Mouse (Mus musculus) neural tube, embryonic 13.5 days (tissue): Measurements from ENCODE around the gene Tldc2. TPM values are rescaled to one million over a fixed set of nuclear protein-coding genes. Genes with fewer than 3 reads are reported as not detected.

ENCODE experiments used
- ATAC-seq: fragments of 200-750 bp; cut with Nextera tagmentation; 2 replicates; pipeline ENCODE4 v1.8.0; 2017; ENCODE audit warnings: low read depth, mild to moderate bottlenecking, moderate TSS enrichment, moderate library complexity
- H3K27ac ChIP-seq: fragments of 300-500 bp; sonication (generic); replicated peaks from 2 replicates; pipeline ENCODE4 v1.5.1; 2015; ENCODE audit warnings: moderate library complexity, mild to moderate bottlenecking, inconsistent platforms
- H3K27me3 ChIP-seq: fragments of 300-500 bp; sonication (generic); 2 replicates; pipeline ENCODE4 v1.6.1; 2015; ENCODE audit warnings: mild to moderate bottlenecking, inconsistent platforms
- H3K36me3 ChIP-seq: fragments of 300-500 bp; sonication (generic); 2 replicates; pipeline ENCODE4 v1.6.1; 2015; ENCODE audit warnings: mild to moderate bottlenecking, inconsistent platforms
- H3K4me1 ChIP-seq: fragments of 300-500 bp; sonication (generic); replicated peaks from 2 replicates; pipeline ENCODE4 v1.6.1; 2015; ENCODE audit warnings: inconsistent platforms
- H3K4me2 ChIP-seq: fragments of 300-500 bp; sonication (generic); 2 replicates; pipeline ENCODE4 v1.6.1; 2015; ENCODE audit warnings: inconsistent platforms, mild to moderate bottlenecking, moderate library complexity
- H3K4me3 ChIP-seq: fragments of 300-500 bp; sonication (generic); 2 replicates; pipeline ENCODE4 v1.5.1; 2015; ENCODE audit warnings: mild to moderate bottlenecking, inconsistent platforms
- H3K9ac ChIP-seq: fragments of 300-500 bp; sonication (generic); 2 replicates; pipeline ENCODE4 v1.6.1; 2015; ENCODE audit warnings: moderate library complexity, mild to moderate bottlenecking, inconsistent platforms
- H3K9me3 ChIP-seq: fragments of 300-500 bp; sonication (generic); 2 replicates; pipeline ENCODE4 v1.6.1; 2016; ENCODE audit warnings: inconsistent platforms
- WGBS: fragments of 180-500 bp; shearing (Covaris S2); methylation state at CpG from one replicate; pipeline ENCODE4 v1.1.7; 2015; 5-methylcytosine and 5-hydroxymethylcytosine counted together
- polyA plus RNA-seq: library from polyadenylated mRNA; unstranded; fragments of >200 nt; fragmentation: Nextera tagmentation; extraction: Ambion mirVana; gene quantifications from 2 replicates; pipeline ENCODE4 v1.2.1, GENCODE M21; 2015

The Tldc2 gene
- polyA plus RNA-seq, 1 experiment from 2014 or later, result not detected

DNA sequence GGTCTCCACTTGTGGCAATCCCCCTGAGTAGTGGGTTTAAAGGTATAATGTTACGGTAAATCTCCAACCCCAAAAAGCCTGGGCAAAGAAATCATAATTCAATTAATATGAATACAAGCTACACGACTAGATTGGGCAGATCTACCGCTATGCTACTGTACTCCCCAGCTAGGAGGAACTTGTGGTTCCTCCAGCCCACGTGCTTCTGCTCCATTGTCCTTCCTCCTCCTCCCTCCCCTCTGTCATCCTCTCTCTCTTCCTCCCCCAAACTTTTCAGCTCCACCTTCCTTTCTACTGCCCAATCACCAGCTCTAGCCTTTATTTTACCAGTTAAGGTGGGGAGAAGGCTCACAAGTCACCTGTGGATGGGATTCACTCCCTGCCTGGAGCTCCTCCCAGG is 21.4 kb downstream of the Tldc2 start:
- no peaks in the 10 kb centered on the region for H3K4me1 ChIP-seq
- no peaks in the 10 kb centered on the region for H3K27me3 ChIP-seq
- H3K4me3 ChIP-seq, result no peak overlapping the region
- WGBS, result 91% methylated on average over 4 of the region's 4 CpGs
- H3K9me3 ChIP-seq, result no peaks in the 10 kb centered on the region
- no peak overlapping the region for H3K4me2 ChIP-seq
- no peak for ATAC-seq
- no peak overlapping the region for H3K9ac ChIP-seq
- H3K27ac ChIP-seq, result no peak overlapping the region
- peaks cover 49% of the 10 kb centered on the region for H3K36me3 ChIP-seq

DNA sequence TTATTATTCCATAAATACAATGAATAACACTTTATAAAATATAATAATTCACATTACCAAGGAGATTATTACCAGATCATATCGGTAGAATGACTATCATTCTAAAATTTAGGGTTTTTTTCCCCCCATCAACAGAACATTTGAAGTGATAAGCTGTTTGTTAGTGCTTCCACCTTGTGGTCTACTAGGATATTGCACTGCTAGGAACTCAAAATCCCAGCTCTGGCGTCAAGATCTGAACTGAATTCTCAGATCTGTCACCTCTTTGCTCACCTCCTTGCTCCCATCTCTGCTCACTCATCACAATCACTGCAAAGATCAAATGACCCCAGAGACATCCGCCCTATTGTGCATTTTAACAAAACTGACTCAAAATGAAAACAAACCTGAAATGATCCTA is 30.1 kb downstream of the Tldc2 start:
- no peak for ATAC-seq
- Histone ChIP-seq H3K4me2 (no peak overlapping the region), H3K27me3 (no peaks in the 10 kb centered on the region), H3K27ac (no peak overlapping the region), H3K9ac (no peak overlapping the region), H3K9me3 (no peaks in the 10 kb centered on the region), H3K4me3 (no peak overlapping the region), H3K4me1 (no peaks in the 10 kb centered on the region), H3K36me3 (peaks cover 44% of the 10 kb centered on the region)
- 24% methylated on average over 3 of the region's 3 CpGs for WGBS

GRCm38 (mm10) chr2:157118556-157118955 is 31.7 kb downstream of the Tldc2 start:
- Histone ChIP-seq H3K27ac (no peak overlapping the region), H3K36me3 (peaks cover 32% of the 10 kb centered on the region), H3K4me2 (no peak overlapping the region), H3K9ac (no peak overlapping the region), H3K4me1 (no peaks in the 10 kb centered on the region), H3K27me3 (no peaks in the 10 kb centered on the region), H3K9me3 (no peaks in the 10 kb centered on the region), H3K4me3 (no peak overlapping the region)
- 92% methylated on average over 4 of the region's 4 CpGs for WGBS
- no peak for ATAC-seq

DNA sequence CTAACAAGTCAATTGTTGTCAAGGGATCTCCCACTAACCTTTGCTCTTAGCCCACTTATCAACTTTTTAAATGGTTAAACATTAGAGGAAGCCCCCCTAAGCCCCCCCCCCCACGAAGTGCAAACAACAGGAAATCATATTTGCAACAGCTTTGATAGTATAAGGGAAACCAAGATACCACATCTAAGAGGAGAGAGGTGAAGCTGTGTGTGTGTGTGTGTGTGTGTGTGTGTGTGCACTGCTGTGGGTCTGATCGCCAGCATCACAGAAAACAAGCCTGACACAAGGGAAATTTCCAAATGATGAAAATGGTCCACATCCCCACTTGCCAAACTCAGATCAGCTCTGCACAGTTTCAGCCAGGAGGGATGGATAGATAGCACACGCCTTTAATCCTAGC is 32.2 kb downstream of the Tldc2 start:
- Histone ChIP-seq H3K4me3 (no peak overlapping the region), H3K27me3 (no peaks in the 10 kb centered on the region), H3K9ac (no peak overlapping the region), H3K9me3 (no peaks in the 10 kb centered on the region), H3K27ac (no peak overlapping the region), H3K36me3 (peaks cover 27% of the 10 kb centered on the region), H3K4me2 (no peak overlapping the region), H3K4me1 (no peaks in the 10 kb centered on the region)
- WGBS, result 82% methylated on average over 3 of the region's 3 CpGs
- ATAC-seq, result no peak

DNA sequence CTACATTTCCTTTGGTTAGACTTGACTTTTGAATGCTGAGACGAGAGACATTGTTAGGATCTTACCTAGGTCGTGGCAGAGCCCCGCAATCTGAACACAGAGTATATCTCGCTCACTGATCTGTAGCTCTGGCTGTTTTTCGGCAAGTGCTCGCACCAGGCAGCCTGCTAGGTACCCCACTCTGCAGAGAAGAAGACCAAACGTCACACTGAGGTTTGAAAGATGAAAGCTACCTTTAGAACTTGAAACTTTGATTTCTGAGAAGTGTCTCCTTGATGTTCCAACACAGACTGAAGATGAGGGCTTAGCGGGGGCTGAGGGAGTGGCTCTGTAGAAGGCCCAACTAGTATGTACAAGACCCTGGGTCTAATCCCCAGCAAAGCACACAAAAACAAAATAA is 34.9 kb downstream of the Tldc2 start:
- Histone ChIP-seq H3K4me1 (no peaks in the 10 kb centered on the region), H3K4me3 (no peak overlapping the region)

DNA sequence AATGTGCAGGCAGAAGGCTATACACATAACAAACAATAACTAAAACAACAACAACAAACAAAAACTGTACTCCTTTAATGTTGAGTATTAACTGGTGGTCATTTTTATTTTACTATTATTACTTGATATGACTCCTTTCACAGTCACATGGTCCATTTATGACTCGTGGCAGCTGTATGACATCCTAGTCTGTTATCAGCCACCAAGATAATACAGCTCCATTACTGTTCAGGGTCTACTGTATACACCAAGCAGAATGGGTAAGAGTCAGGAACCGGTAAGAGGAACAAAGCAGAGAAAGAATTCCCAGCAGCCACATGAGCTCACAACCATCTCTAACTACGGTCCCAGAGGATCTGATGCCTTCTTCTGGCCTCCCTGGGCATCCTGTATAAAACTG is 38.4 kb downstream of the Tldc2 start:
- H3K27ac ChIP-seq, result no peak overlapping the region
- ATAC-seq, result no peak
- WGBS, result 87% methylated on average over 3 of the region's 3 CpGs
- H3K27me3 ChIP-seq, result no peaks in the 10 kb centered on the region
- no peaks in the 10 kb centered on the region for H3K9me3 ChIP-seq
- no peak overlapping the region for H3K9ac ChIP-seq
- H3K36me3 ChIP-seq, result peaks cover 17% of the 10 kb centered on the region
- H3K4me2 ChIP-seq, result no peak overlapping the region
- H3K4me3 ChIP-seq, result no peak overlapping the region
- H3K4me1 ChIP-seq, result no peaks in the 10 kb centered on the region

More for the DNA sequence above, 34.9 kb downstream of the Tldc2 start:
- Histone ChIP-seq H3K27ac (no peak overlapping the region), H3K4me2 (no peak overlapping the region), H3K27me3 (no peaks in the 10 kb centered on the region), H3K9me3 (no peaks in the 10 kb centered on the region), H3K9ac (no peak overlapping the region), H3K36me3 (peaks cover 27% of the 10 kb centered on the region)
- ATAC-seq, result no peak
- WGBS, result 92% methylated on average over 8 of the region's 8 CpGs

DNA sequence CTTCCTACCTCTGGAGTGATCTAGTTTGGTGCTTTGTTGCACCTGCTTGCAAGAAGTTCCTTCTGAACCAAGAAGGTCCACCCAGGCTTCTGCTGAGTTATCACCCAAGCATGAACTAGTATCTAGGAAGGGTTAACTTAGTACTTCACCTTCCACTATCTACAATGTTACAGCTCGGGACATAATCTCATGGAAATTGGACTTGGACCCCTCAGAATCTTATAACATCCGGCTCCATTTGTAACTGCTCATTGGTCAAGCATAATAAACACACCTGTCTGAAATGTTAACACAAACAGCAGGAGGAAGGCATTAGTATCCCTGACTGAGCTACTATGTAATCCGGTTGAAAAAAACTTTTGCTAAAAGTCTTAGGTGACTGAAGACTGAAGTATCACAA is 40.5 kb downstream of the Tldc2 start:
- no peak for ATAC-seq
- Histone ChIP-seq H3K4me3 (no peak overlapping the region), H3K27ac (no peak overlapping the region), H3K4me2 (no peak overlapping the region), H3K36me3 (peaks cover 6% of the 10 kb centered on the region; the same call in 1 of the 2 replicates), H3K9ac (no peak overlapping the region), H3K27me3 (no peaks in the 10 kb centered on the region), H3K4me1 (no peaks in the 10 kb centered on the region), H3K9me3 (no peaks in the 10 kb centered on the region)
- 88% methylated on average over 3 of the region's 3 CpGs for WGBS

GRCm38 (mm10) chr2:157128072-157128471 is 41.2 kb downstream of the Tldc2 start:
- H3K9ac ChIP-seq, result no peak overlapping the region
- H3K36me3 ChIP-seq, result peaks cover 6% of the 10 kb centered on the region; the same call in 1 of the 2 replicates
- H3K4me2 ChIP-seq, result no peak overlapping the region
- H3K27ac ChIP-seq, result no peak overlapping the region
- H3K4me1 ChIP-seq, result 0 out of 2 replicates have a peak, but pooled peaks cover under 1% of the 10 kb centered on the region
- ATAC-seq, result no peak
- no peak overlapping the region for H3K4me3 ChIP-seq
- 77% methylated on average over 4 of the region's 4 CpGs for WGBS
- H3K27me3 ChIP-seq, result no peaks in the 10 kb centered on the region
- H3K9me3 ChIP-seq, result no peaks in the 10 kb centered on the region

GRCm38 (mm10) chr2:157129096-157129495 is 42.2 kb downstream of the Tldc2 start:
- no peaks in the 10 kb centered on the region for H3K27me3 ChIP-seq
- ATAC-seq, result no peak
- H3K9ac ChIP-seq, result no peak overlapping the region
- no peak overlapping the region for H3K27ac ChIP-seq
- H3K4me3 ChIP-seq, result no peak overlapping the region
- H3K4me2 ChIP-seq, result no peak overlapping the region
- 84% methylated on average over 4 of the region's 4 CpGs for WGBS
- peaks cover 6% of the 10 kb centered on the region; the same call in 1 of the 2 replicates for H3K36me3 ChIP-seq
- no peaks in the 10 kb centered on the region for H3K9me3 ChIP-seq
- H3K4me1 ChIP-seq, result peaks cover 9% of the 10 kb centered on the region

DNA sequence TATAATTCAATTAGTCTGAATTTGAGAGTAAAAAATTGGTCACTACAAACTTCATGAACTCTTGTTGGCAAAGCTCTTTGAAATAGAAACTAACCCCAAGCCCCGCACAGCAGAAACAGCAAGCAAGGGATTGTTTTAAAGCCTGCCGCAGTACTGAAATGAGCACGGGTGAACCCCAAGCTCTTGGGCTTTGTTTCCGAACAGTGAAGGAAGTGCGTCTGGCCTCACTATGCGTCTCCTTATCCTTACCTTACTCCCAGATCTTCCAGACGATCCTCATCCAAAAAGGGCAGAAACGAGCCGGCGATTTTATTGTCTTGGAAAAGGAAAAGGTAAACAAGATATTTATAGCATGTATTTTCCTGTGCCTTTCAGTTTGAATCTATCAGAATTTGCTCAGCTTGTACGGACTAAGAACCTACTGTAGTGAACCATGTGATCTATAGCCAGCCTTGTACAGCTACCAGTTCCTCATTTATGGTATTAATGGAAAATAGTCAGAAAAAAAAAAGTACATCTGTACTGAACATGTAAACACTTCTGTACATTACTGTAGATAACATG is 42.8 kb downstream of the Tldc2 start:
- 82% methylated on average over 11 of the region's 11 CpGs for WGBS
- Histone ChIP-seq H3K27me3 (no peaks in the 10 kb centered on the region), H3K4me3 (no peak overlapping the region), H3K9ac (no peak overlapping the region), H3K27ac (no peak overlapping the region), H3K4me2 (no peak overlapping the region), H3K9me3 (no peaks in the 10 kb centered on the region), H3K36me3 (peaks cover 6% of the 10 kb centered on the region; the same call in 1 of the 2 replicates), H3K4me1 (peaks cover 15% of the 10 kb centered on the region)
- ATAC-seq, result no peak

DNA sequence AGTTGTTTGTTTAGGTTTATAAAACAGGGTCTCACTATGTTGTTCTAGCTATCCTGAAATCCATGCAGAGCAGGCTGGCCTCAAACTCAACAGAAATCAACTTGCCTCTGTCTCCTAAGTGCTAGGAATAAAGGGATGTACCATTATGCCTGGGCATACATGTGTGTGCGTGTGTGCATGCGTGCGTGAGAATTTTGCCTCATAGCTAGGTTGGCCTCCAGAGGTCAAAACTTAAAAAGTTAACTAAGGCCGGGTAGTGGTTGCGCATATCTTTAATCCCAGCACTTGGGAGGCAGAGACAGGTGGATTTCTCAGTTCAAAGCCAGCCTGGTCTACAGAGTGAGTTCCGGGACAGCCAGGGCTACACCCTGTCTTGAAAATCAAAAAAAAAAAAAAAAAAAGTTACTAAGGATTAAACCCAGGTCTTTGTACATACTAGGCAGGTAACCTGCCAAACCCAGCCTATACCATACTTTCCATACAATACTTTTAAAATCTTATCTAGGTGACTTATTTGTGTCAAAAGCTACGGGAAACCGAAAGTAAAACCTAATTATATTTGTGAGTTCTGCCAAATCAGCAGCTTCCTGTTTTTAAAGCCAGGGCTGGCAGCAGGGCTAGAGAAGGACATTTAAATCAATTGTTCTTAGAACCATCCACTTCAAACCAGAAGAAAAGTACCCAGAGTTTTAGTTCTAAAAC is 44.1 kb downstream of the Tldc2 start:
- WGBS, result 90% methylated on average over 8 of the region's 8 CpGs
- ATAC-seq, result no peak
- H3K4me2 ChIP-seq, result no peak overlapping the region

DNA sequence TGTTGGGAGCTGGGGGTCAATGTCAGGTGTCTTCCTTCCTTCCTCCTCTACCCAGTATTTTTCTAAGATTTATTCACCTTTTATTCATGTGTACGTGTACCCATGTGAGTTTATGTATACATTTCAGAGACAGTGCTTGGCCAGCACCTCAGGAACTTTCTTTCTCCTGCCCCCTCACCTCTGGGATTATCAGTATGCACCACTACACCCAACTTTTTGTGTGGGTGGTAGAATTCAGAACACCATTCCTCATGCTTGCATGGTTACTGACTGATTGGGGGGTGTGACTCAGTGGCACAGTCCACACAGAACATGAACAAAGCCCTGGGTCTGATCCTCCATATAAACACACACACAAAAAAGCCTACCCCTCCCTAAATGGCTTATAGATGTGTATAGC is 45.2 kb downstream of the Tldc2 start:
- Histone ChIP-seq H3K4me3 (no peak overlapping the region), H3K4me2 (no peak overlapping the region), H3K36me3 (no peaks in the 10 kb centered on the region), H3K9me3 (no peaks in the 10 kb centered on the region), H3K27ac (no peak overlapping the region), H3K27me3 (no peaks in the 10 kb centered on the region), H3K9ac (no peak overlapping the region), H3K4me1 (peaks cover 17% of the 10 kb centered on the region)
- WGBS, result 96% methylated on average over 1 of the region's 1 CpGs
- ATAC-seq, result no peak

More for the DNA sequence above, 44.1 kb downstream of the Tldc2 start:
- peaks cover 17% of the 10 kb centered on the region for H3K4me1 ChIP-seq
- H3K36me3 ChIP-seq, result peaks cover 4% of the 10 kb centered on the region; the same call in 1 of the 2 replicates
- no peaks in the 10 kb centered on the region for H3K9me3 ChIP-seq
- H3K27ac ChIP-seq, result no peak overlapping the region
- H3K9ac ChIP-seq, result no peak overlapping the region
- H3K27me3 ChIP-seq, result no peaks in the 10 kb centered on the region
- H3K4me3 ChIP-seq, result no peak overlapping the region
